Mouse (Mus musculus): Measurements from ENCODE around the gene Caprin1. TPM values are rescaled to one million over a fixed set of nuclear protein-coding genes. Genes with fewer than 3 reads are reported as not detected.

The Caprin1 gene
- total RNA-seq, 2 experiments from 2014 or later, result 262 to 265 TPM

GRCm38 (mm10) chr2:103728027-103728540 is 69.4 kb downstream of the Caprin1 start:
- no peak for DNase-seq

DNA sequence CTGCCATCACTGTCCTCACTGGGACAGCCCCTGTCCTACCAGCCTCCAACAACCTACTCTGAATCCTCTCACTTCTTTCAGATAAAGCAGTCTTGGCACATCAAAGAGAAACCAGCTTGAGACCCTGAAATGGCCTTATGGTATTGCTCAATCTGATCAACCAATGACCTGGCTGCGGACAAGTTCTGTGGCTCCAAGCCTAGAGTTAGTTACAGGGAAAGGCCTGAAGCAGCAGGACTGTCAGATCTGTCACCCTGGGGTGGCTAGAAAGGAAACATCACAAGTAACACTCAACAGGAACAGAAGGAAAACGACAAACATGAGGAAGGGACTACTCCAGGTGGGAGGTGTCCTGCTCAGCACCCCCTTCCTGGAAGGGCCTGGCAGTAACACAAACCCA is 72.9 kb downstream of the Caprin1 start:
- no peak for DNase-seq

- DNase-seq, result no peak
Observed at GRCm38 (mm10) chr2:103719292-103719646, 78.2 kb downstream of the Caprin1 start.

DNA sequence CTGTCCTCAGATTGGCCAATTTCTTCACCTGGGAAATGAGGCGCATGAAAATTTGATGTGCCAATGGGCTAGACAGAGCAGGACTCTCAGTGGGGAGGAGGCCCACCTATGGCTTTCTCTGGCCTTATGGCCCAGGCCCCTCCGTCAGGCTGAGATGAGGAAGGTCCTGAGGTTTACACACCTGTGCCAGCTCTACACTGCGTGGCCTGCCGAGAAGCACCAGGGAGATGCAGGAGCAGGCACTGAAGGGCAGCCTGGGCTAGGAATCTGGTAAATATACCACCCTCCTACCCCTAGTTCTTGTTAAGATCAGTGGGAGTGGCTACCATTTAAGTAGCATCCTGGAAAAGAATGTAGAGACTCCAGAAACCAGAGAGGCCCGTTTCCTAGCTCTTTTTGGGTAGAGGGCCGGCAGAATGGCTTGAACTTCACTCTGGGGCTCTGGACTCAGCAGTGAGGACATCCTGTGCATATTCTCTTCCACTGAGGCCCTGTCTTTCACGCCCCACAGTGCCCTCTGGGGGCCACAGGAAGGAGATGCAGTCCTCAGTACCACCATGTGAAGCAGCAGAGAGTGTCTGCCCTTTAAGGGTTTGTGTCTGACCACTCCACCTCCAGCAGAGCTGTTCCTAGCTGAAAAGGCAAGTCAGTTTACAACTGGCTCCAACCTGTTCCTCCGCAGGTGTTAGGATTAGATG is 78.7 kb downstream of the Caprin1 start:
- DNase-seq, result peak; percentile 81

DNA sequence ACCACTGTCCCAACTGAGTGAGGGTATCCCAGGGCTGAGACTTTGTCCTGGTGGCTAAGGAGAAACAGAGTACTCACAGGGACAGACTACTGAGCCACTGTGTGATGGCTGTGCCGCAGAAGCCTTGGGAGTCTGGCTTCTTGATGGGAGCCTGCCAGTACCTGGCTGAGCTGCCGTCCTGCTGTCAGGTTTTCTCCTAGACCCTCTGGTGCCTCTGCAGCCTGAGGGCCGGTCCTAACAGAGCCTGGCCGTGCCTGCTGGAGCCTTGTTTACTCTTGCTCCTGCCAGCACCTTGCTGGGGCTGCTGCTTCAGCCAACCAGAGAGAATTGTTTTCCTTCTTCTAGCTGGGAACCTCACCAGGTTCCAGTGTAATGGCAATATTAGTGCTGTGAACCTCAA is 83.0 kb downstream of the Caprin1 start:
- no peak for DNase-seq

DNA sequence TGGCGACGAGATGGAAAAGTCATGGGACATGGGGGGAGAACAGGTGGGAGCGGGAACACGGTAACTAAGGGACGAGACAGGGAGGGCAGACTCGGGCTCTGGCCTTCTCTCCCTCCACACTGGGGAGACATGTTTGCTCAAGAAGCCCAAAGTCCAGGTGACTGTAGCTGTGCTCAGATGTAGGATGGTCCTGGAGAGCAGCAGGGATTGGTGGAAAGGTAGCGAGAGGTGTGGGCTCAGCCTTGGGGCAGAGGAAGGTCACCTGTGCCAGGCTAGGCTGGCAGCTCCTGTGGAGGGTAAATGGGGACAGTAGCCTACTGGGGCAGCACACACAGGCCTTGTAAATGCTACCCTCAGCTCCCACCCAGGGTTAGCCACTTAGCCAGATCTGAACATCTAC is 83.6 kb downstream of the Caprin1 start:
- DNase-seq, result no peak

Small RNAs within 50 kb of the gene (microRNA-seq; reads per million reads assigned to microRNA genes)
- 0 to 0.41 reads per million in 2 experiments for gene Gm22757
- gene Gm22761, result 0 reads per million in 2 experiments

Other genes starting within 250 kb of the Caprin1 start
- gene Abtb2, start 231.3 kb downstream of the Caprin1 start, total RNA-seq (2021), result 10 to 100 TPM; 23.6 to 25.6 TPM
- 10 to 100 TPM; 25.8 to 26.0 TPM for gene Nat10, start 36.4 kb downstream of the Caprin1 start, total RNA-seq (2021)
- gene Lmo2, start 160.3 kb upstream of the Caprin1 start, total RNA-seq (2021), result 10 to 100 TPM; 25.0 to 25.4 TPM
- 10 to 100 TPM; 42.6 to 46.6 TPM for gene Fbxo3, start 230.1 kb upstream of the Caprin1 start, total RNA-seq (2021)
- gene 4931422A03Rik, start 230.7 kb upstream of the Caprin1 start, total RNA-seq (2021), result not detected